Mouse (Mus musculus) limb, embryonic 15.5 days (tissue): ENCODE data around the gene Atp13a4. TPM values are rescaled to one million over a fixed set of nuclear protein-coding genes. Genes with fewer than 3 reads are reported as not detected.
A peak's percentile ranks its signal among the peaks of the same experiment; 100 is the strongest.

Experiments used
- ATAC-seq: fragments of 200-750 bp; cut with Nextera tagmentation; 2 replicates; pipeline ENCODE4 v1.8.0; 2017; ENCODE audit warnings: low read depth, moderate TSS enrichment; ENCODE audit not compliant: insufficient number of reproducible peaks, low FRiP score, low TSS enrichment
- H3K27ac ChIP-seq: fragments of 300-500 bp; sonication (generic); 2 replicates; pipeline ENCODE4 v1.5.1; 2015; ENCODE audit warnings: moderate library complexity, mild to moderate bottlenecking, inconsistent platforms
- H3K27me3 ChIP-seq: fragments of 300-500 bp; sonication (generic); 2 replicates; pipeline ENCODE4 v1.6.1; 2015; ENCODE audit warnings: inconsistent platforms
- H3K36me3 ChIP-seq: fragments of 300-500 bp; sonication (generic); 2 replicates; pipeline ENCODE4 v1.6.1; 2015; ENCODE audit warnings: inconsistent platforms
- H3K4me1 ChIP-seq: fragments of 300-500 bp; sonication (generic); 2 replicates; pipeline ENCODE4 v1.6.1; 2015; ENCODE audit warnings: inconsistent platforms
- H3K4me2 ChIP-seq: fragments of 300-500 bp; sonication (generic); 2 replicates; pipeline ENCODE4 v1.6.1; 2015; ENCODE audit warnings: mild to moderate bottlenecking, inconsistent platforms
- H3K4me3 ChIP-seq: fragments of 300-500 bp; sonication (generic); 2 replicates; pipeline ENCODE4 v1.5.1; 2015; ENCODE audit warnings: mild to moderate bottlenecking, inconsistent platforms
- H3K9ac ChIP-seq: fragments of 300-500 bp; sonication (generic); 2 replicates; pipeline ENCODE4 v1.6.1; 2015; ENCODE audit warnings: inconsistent platforms
- H3K9me3 ChIP-seq: fragments of 300-500 bp; sonication (generic); 2 replicates; pipeline ENCODE4 v1.6.1; 2016; ENCODE audit warnings: inconsistent platforms
- WGBS: fragments of 180-500 bp; shearing (Covaris S2); methylation state at CpG from one replicate; pipeline ENCODE4 v1.1.7; 2015; 5-methylcytosine and 5-hydroxymethylcytosine counted together
- polyA plus RNA-seq: library from polyadenylated mRNA; unstranded; fragments of >200 nt; fragmentation: Nextera tagmentation; extraction: Ambion mirVana; gene quantifications from 2 replicates; pipeline ENCODE4 v1.2.1, GENCODE M21; 2015

Atp13a4 gene
- 1.7 and 1.8 TPM in 2 replicates for polyA plus RNA-seq

DNA sequence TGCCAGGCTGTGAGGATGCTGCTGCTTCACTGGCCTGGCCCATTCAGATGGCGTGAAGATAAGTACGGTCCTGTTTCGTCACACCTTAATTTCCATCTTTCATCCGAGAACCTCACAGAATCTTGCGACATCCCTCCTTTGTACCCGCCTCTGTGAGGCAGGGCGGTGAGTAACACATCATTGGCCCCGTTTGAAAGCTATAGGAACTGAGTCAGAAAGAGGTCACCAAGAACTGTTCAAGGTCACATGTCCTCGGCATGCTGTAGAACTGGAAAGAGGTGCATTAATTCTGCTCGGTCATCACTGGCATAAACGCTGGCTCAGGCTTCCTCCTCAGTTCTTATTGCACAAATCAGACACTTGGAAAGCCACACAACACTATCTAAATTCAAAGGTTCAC, at the start of gene Atp13a4:
Gene Atp13a4, minus strand, starts transcription at position 36 of the 400 bp plus-strand sequence.
- Histone ChIP-seq H3K4me1 (no peaks in the 10 kb centered on the region), H3K27me3 (no peaks in the 10 kb centered on the region), H3K4me2 (no peak within 1 kb of the TSS), H3K36me3 (no peaks in the 10 kb centered on the region), H3K27ac (no peak within 1 kb of the TSS), H3K4me3 (no peak within 1 kb of the TSS), H3K9ac (no peak within 1 kb of the TSS), H3K9me3 (no peaks in the 10 kb centered on the region)
- ATAC-seq: no peak
- 74% methylated on average over 11 of the region's 11 CpGs for WGBS

DNA sequence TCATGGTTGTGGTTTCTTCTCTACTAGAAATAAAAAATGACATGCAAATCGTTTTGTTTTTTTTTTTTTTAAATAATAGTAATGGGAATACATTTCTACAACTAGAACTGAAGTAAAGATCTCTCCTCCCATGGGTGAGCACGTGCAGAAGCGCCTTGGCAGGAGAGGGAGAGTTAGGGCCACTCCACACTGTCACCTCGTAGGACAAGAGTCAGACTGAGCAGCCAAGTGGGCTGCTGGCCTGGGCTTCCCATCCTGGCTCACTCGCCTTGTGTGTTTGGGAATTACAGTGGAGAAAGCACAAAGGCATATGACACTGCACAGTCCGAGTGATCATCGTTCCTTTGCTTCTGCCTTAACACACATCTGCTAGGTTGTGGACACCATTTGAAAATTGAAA, 47.5 kb upstream of the Atp13a4 start:
- H3K27me3 ChIP-seq: no peaks in the 10 kb centered on the region
- no peak overlapping the region for H3K4me3 ChIP-seq
- H3K36me3 ChIP-seq: peaks cover 49% of the 10 kb centered on the region
- WGBS: 86% methylated on average over 7 of the region's 7 CpGs
- H3K4me1 ChIP-seq: no peaks in the 10 kb centered on the region
- H3K9ac ChIP-seq: no peak overlapping the region
- H3K4me2 ChIP-seq: no peak overlapping the region
- no peaks in the 10 kb centered on the region for H3K9me3 ChIP-seq
- ATAC-seq: no peak
- no peak overlapping the region for H3K27ac ChIP-seq

DNA sequence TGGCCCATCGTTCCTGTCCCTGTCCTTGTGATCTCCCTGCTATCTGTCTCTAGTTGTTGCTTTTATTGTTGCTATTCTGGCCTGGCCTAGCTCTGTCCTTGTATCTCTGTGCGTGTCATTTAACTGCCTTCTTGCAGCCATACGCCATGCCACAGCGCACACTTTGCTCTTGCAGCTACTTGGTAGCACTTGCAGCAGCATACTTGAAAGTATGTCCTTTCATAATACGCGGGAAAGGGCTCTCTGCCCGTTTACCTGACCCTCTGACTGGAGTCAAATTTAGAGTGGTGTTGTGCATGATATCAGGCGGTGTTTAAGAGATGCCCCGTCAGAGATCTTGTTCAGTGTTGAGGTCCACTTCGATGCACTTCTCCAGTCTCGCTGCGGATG, 35.1 kb upstream of the Atp13a4 start:
- peak overlapping the region; percentile 99 for H3K4me3 ChIP-seq
- H3K9ac ChIP-seq: peak overlapping the region; percentile 96
- H3K4me1 ChIP-seq: peaks cover 8% of the 10 kb centered on the region
- ATAC-seq: no peak
- H3K27ac ChIP-seq: no peak overlapping the region
- no peaks in the 10 kb centered on the region for H3K27me3 ChIP-seq
- peak overlapping the region; percentile 65 for H3K4me2 ChIP-seq
- WGBS: 11% methylated on average over 12 of the region's 12 CpGs
- no peaks in the 10 kb centered on the region for H3K9me3 ChIP-seq
- H3K36me3 ChIP-seq: no peaks in the 10 kb centered on the region

DNA sequence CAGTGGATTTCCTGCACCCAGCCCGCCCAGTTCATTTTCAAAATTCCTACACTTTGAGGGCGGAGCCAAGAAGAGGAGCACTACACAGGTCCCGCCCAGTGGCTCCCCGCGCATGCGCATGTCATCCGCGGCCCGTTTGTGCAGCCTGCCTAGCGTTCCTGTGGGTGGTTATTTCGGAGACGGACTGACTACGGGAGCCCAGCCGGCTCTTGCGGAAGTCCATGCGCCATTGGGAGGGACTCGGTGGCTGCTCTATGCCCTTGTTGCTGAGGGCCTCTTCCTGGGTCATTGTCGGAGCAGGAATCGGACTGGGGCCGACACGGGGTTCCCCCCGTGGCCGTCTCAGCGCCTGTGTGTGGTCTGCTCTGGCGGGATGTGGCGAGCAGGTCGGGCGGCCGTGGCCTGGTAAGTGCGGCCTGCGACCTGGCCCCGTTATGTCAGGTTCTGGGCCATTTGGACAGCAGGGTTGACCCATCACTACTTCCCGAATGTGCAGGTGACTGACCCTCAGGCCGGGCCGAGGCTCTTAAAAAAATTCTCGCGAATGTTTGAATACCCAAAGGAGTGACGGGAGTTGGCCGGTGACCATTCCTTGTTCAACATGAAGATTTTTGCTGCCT, 34.6 kb upstream of the Atp13a4 start, which contains the start of gene Opa1:
Gene Opa1, plus strand, starts transcription at position 168 of the 620 bp plus-strand sequence.
- peak; percentile 93 for ATAC-seq
- H3K4me2 ChIP-seq: peak within 1 kb of the TSS; percentile 65
- peak within 1 kb of the TSS; percentile 96 for H3K9ac ChIP-seq
- peaks cover 8% of the 10 kb centered on the region for H3K4me1 ChIP-seq
- no peaks in the 10 kb centered on the region for H3K27me3 ChIP-seq
- H3K9me3 ChIP-seq: no peaks in the 10 kb centered on the region
- H3K27ac ChIP-seq: no peak within 1 kb of the TSS
- WGBS: under 1% methylated on average over 39 of the region's 39 CpGs
- peak within 1 kb of the TSS; percentile 99 for H3K4me3 ChIP-seq
- no peaks in the 10 kb centered on the region for H3K36me3 ChIP-seq

DNA sequence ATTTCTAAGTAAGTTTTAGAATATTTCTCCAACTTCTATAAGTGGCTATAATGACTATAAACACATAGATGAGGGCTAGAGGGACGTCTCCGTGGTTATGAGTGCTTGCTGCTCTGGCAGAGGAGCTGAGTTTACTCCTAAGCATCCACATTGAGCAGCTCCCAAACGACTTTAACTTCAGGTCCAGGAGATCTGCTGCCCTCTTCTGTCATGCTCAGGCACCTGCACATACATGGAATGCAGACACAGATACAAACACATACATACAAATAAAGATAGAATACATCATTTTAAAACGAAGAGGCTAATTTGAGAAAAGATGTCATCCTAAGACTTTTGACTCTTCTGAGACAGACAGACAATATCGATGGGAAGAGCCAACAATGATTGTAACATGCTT, 31.0 kb upstream of the Atp13a4 start:
- 10% methylated on average over 5 of the region's 5 CpGs for WGBS
- Histone ChIP-seq H3K9ac (no peak overlapping the region), H3K9me3 (no peaks in the 10 kb centered on the region), H3K27ac (no peak overlapping the region), H3K4me3 (no peak overlapping the region), H3K27me3 (no peaks in the 10 kb centered on the region), H3K4me2 (no peak overlapping the region), H3K36me3 (no peaks in the 10 kb centered on the region), H3K4me1 (peaks cover 8% of the 10 kb centered on the region)
- no peak for ATAC-seq

DNA sequence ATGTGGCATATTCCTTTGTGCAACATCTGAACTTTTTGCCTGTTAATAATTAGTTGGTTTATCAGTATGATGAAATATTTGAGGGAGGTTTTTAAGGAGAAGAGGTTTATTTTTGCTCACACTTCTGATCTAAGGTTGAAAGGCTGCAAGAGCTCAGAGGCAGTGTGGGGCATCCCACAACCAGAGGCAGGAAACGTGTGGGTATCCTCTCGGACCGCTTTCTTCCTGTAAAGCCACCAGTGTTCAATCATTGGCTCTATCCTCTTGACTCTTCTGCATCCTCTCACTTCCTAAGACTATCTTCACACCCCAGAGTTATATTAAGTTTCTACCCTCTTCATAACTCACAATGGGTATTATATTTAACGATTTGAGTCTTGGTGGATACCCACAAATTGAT, 29.3 kb upstream of the Atp13a4 start:
- ATAC-seq: no peak

DNA sequence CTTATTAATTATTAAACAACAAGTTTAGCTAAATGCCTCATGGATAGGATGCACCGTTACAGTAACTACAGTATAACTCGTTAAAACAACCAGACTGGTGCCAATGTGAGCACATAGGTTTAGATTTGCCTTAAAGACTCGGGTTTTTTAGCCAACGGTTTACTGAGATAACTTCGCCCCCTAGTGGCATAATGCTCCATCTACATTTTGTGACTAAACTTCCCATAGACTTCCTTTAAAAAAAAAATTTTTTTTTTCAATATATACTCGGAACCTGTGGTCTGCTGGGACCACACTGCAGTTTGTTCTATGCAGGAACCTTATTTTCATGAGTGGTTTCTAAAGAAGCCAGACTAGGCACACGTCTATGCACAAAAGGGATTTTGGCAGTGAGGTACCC, 16.2 kb upstream of the Atp13a4 start:
- Histone ChIP-seq H3K4me2 (no peak overlapping the region), H3K36me3 (no peaks in the 10 kb centered on the region), H3K9ac (no peak overlapping the region), H3K27me3 (peaks cover 6% of the 10 kb centered on the region), H3K27ac (no peak overlapping the region), H3K4me1 (no peaks in the 10 kb centered on the region), H3K4me3 (no peak overlapping the region), H3K9me3 (no peaks in the 10 kb centered on the region)
- no peak for ATAC-seq
- 5% methylated on average over 7 of the region's 7 CpGs for WGBS

More for the DNA sequence above, 29.3 kb upstream of the Atp13a4 start:
- Histone ChIP-seq H3K4me2 (no peak overlapping the region), H3K27ac (no peak overlapping the region), H3K9me3 (no peaks in the 10 kb centered on the region), H3K36me3 (no peaks in the 10 kb centered on the region), H3K27me3 (no peaks in the 10 kb centered on the region), H3K4me1 (no peaks in the 10 kb centered on the region), H3K4me3 (no peak overlapping the region), H3K9ac (no peak overlapping the region)
- 75% methylated on average over 4 of the region's 4 CpGs for WGBS

DNA sequence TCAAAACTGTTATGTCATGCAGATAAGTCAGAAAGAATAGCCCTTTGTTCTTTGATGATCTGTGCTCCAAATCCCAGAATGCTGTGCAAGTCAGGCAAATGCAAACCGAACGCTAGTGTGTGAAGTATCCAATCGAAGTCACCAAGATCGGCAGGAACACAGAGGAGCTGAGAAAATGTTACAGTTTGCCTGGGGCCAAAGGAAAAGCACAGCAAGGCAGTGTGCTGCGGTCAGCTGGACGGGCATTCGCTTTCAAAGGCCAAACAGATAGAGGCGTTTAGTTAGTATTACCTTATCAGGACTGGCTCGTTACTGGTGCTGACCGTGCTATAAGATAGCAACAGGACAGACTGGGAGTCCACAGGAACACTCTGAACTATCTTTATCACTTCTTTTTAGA, 15.8 kb upstream of the Atp13a4 start:
- no peaks in the 10 kb centered on the region for H3K9me3 ChIP-seq
- peaks cover 6% of the 10 kb centered on the region for H3K27me3 ChIP-seq
- H3K9ac ChIP-seq: no peak overlapping the region
- ATAC-seq: no peak
- H3K4me2 ChIP-seq: no peak overlapping the region
- H3K36me3 ChIP-seq: no peaks in the 10 kb centered on the region
- no peak overlapping the region for H3K27ac ChIP-seq
- no peaks in the 10 kb centered on the region for H3K4me1 ChIP-seq
- H3K4me3 ChIP-seq: no peak overlapping the region
- 56% methylated on average over 10 of the region's 10 CpGs for WGBS

DNA sequence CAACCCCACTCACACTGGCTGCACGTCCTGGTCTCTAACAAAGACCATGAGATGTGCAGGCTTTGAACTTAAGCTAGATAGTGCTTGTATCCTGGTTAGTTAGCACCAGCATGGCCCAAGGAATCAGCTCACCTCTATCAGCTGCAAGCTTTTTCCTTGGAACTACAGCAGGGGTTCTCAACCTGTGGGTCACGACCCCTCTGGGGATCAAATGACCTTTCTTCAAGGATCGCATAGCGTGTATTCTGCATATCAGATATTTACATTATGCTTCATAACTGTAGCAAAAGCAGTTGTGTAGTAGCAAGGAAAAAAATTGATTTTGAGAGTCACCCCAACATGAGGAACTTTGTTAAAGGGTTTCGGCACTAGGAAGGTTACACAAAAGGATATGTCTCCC, 15.0 kb upstream of the Atp13a4 start:
- 78% methylated on average over 5 of the region's 5 CpGs for WGBS
- Histone ChIP-seq H3K4me1 (no peaks in the 10 kb centered on the region), H3K9ac (no peak overlapping the region), H3K27ac (no peak overlapping the region), H3K4me2 (no peak overlapping the region), H3K27me3 (peaks cover 6% of the 10 kb centered on the region), H3K4me3 (no peak overlapping the region), H3K36me3 (no peaks in the 10 kb centered on the region), H3K9me3 (no peaks in the 10 kb centered on the region)
- no peak for ATAC-seq

DNA sequence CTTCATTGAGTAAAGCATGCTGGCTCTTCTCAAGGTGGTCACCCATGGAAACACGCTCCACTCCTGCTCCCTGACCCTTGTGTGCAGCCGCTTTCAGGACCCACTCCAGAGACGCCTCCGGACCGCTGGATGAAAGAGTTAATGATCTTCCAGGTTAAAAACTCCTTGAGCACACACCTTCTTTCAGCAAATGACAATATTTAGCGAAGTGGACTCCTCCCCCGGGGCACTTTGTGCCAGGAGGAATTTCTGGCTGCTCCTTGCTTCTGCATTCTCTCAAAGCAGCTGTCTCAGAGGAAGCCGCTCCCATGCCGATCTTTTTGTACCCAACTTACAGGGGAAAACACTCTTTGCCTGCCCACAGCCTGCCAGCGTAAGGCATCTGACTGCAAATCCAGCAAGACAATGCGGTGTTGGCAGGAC, 3.4 kb downstream of the Atp13a4 start:
- H3K27me3 ChIP-seq: no peaks in the 10 kb centered on the region
- no peak overlapping the region for H3K27ac ChIP-seq
- no peaks in the 10 kb centered on the region for H3K4me1 ChIP-seq
- WGBS: 71% methylated on average over 11 of the region's 11 CpGs
- no peak overlapping the region for H3K4me2 ChIP-seq
- no peaks in the 10 kb centered on the region for H3K36me3 ChIP-seq
- no peak overlapping the region for H3K4me3 ChIP-seq
- no peak overlapping the region for H3K9ac ChIP-seq
- H3K9me3 ChIP-seq: no peaks in the 10 kb centered on the region
- no peak for ATAC-seq

DNA sequence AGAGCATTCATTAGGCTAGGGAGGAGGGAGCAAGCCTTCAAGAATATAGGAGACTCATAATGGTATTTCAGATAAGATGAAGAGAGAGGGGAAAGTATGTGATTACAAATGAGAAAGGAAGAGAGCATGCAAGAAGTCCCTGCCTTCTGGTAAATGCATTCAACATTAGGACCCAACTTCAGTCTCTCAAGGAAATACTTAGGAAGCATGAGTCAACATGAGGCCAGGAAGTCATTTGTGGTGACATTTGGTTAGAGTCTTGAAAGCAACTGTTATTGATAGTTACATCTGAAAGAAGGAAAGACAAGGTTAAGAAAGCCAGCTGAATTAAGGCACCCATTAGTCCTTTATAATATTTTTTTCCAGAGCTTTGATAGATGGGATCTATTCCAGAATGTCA, 4.8 kb downstream of the Atp13a4 start:
- no peak overlapping the region for H3K4me3 ChIP-seq
- no peaks in the 10 kb centered on the region for H3K4me1 ChIP-seq
- ATAC-seq: no peak
- H3K27ac ChIP-seq: no peak overlapping the region
- H3K27me3 ChIP-seq: no peaks in the 10 kb centered on the region
- no peak overlapping the region for H3K9ac ChIP-seq
- no peaks in the 10 kb centered on the region for H3K9me3 ChIP-seq
- no peak overlapping the region for H3K4me2 ChIP-seq
- H3K36me3 ChIP-seq: no peaks in the 10 kb centered on the region

DNA sequence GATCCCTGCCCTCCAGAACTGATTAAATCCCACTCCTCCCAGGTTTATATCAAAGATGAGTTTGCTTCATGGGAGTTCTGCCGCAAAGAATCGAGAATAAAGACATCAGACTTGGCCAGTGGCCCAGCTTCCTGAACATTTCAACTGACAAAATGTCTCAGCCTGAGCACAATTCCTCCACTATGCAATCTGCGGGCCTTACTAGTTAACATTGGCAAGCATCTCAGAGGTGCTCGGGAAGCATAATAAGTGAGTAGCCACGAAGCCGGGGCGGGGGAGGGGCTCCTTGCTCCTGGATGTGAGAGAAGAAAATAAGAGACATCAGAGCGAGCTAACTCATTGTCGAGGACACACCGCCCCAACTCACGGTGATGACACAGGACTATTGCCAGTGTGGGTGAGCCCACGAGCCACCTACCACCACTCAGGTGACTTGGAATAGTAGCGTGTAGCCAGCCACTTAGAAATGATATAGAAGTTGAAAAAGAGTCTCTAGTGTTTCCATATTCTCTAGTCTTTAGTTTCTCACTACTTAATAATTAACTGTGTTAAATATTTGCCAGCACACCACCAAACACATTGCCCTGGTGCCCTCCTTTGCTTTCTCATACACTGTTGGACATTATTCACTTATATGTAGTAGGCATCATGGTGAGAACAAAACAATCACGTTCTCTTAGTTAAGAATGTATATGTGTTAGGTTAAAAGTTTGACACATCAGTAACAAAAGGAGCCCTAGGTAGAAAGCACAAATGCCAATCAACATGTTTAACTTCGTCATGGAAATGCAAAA, 8.1 kb downstream of the Atp13a4 start:
- Histone ChIP-seq H3K4me3 (no peak overlapping the region), H3K4me1 (no peaks in the 10 kb centered on the region), H3K4me2 (no peak overlapping the region), H3K36me3 (no peaks in the 10 kb centered on the region), H3K27ac (no peak overlapping the region), H3K9ac (no peak overlapping the region), H3K9me3 (no peaks in the 10 kb centered on the region), H3K27me3 (no peaks in the 10 kb centered on the region)
- ATAC-seq: no peak
- 80% methylated on average over 15 of the region's 15 CpGs for WGBS
